Mouse (Mus musculus) heart, embryonic 12.5 days (tissue): Measurements from ENCODE around the gene Sv2a. TPM values are rescaled to one million over a fixed set of nuclear protein-coding genes. Genes with fewer than 3 reads are reported as not detected.
"Not testable (repeated sequence)": the region's sequence is repeated elsewhere in the genome, so short reads cannot be mapped to it uniquely, and the experiment has no call there.

Experiments
- ATAC-seq: fragments of 200-750 bp; cut with Nextera tagmentation; 2 replicates; pipeline ENCODE4 v1.8.0; 2017; ENCODE audit warnings: moderate TSS enrichment, moderate library complexity; ENCODE audit not compliant: insufficient number of reproducible peaks, low FRiP score
- H3K27ac ChIP-seq: fragments of 300-500 bp; sonication (generic); 2 replicates; pipeline ENCODE4 v1.5.1; 2016; ENCODE audit warnings: mild to moderate bottlenecking, moderate library complexity; ENCODE audit not compliant: poor library complexity, severe bottlenecking
- H3K27me3 ChIP-seq: fragments of 300-500 bp; sonication (generic); replicated peaks from 2 replicates; pipeline ENCODE4 v1.6.1; 2016; ENCODE audit warnings: mild to moderate bottlenecking, moderate library complexity
- H3K36me3 ChIP-seq: fragments of 300-500 bp; sonication (generic); 2 replicates; pipeline ENCODE4 v1.6.1; 2016; ENCODE audit warnings: mild to moderate bottlenecking, moderate library complexity
- H3K4me1 ChIP-seq: fragments of 300-500 bp; sonication (generic); replicated peaks from 2 replicates; pipeline ENCODE4 v1.6.1; 2016; ENCODE audit warnings: mild to moderate bottlenecking
- H3K4me2 ChIP-seq: fragments of 300-500 bp; sonication (generic); 2 replicates; pipeline ENCODE4 v1.6.1; 2016; ENCODE audit warnings: mild to moderate bottlenecking, moderate library complexity
- H3K4me3 ChIP-seq: fragments of 300-500 bp; sonication (generic); 2 replicates; pipeline ENCODE4 v1.5.1; 2016; ENCODE audit warnings: mild to moderate bottlenecking
- H3K9ac ChIP-seq: fragments of 300-500 bp; sonication (generic); 2 replicates; pipeline ENCODE4 v1.6.1; 2016; ENCODE audit warnings: mild to moderate bottlenecking, moderate library complexity
- H3K9me3 ChIP-seq: fragments of 300-500 bp; sonication (generic); replicated peaks from 2 replicates; pipeline ENCODE4 v1.6.1; 2016; ENCODE audit warnings: mild to moderate bottlenecking, moderate library complexity
- WGBS: fragments of 180-500 bp; shearing (Covaris S2); methylation state at CpG from one replicate; pipeline ENCODE4 v1.1.7; 2016; 5-methylcytosine and 5-hydroxymethylcytosine counted together
- polyA plus RNA-seq: library from polyadenylated mRNA; unstranded; fragments of >200 nt; fragmentation: Nextera tagmentation; extraction: Ambion mirVana; gene quantifications from 2 replicates; pipeline ENCODE4 v1.2.1, GENCODE M21; 2016

The Sv2a gene
- polyA plus RNA-seq, 1 experiment from 2014 or later: 21.7 TPM

GRCm38 (mm10) chr3:96197129-96197749, 16.3 kb downstream of the Sv2a start:
- H3K27me3 ChIP-seq: no peaks in the 10 kb centered on the region; the same call in 1 of the 2 replicates
- H3K4me1 ChIP-seq: peaks cover 17% of the 10 kb centered on the region; the same call in 1 of the 2 replicates
- H3K9me3 ChIP-seq: no peaks in the 10 kb centered on the region; the same call in 1 of the 2 replicates
- H3K27ac ChIP-seq: peak overlapping the region; percentile 89
- under 1% methylated on average over 50 of the region's 50 CpGs for WGBS
- H3K36me3 ChIP-seq: peaks cover 35% of the 10 kb centered on the region
- peak; percentile 91 for ATAC-seq
- peak overlapping the region; percentile 99 for H3K4me2 ChIP-seq
- peak overlapping the region; percentile 79 for H3K4me3 ChIP-seq
- H3K9ac ChIP-seq: peak overlapping the region; percentile 88

GRCm38 (mm10) chr3:96198181-96198580, 17.2 kb downstream of the Sv2a start:
- no peaks in the 10 kb centered on the region; the same call in 1 of the 2 replicates for H3K9me3 ChIP-seq
- H3K4me2 ChIP-seq: peak overlapping the region; percentile 99
- H3K27me3 ChIP-seq: no peaks in the 10 kb centered on the region; the same call in 1 of the 2 replicates
- WGBS: 4% methylated on average over 6 of the region's 6 CpGs
- ATAC-seq: 0 out of 2 replicates have a peak, but pooled peaks have one; percentile 30
- H3K4me1 ChIP-seq: peaks cover 17% of the 10 kb centered on the region; the same call in 1 of the 2 replicates
- peak overlapping the region; percentile 56 for H3K9ac ChIP-seq
- peak overlapping the region; percentile 79 for H3K4me3 ChIP-seq
- no peak overlapping the region; the same call in 1 of the 2 replicates for H3K27ac ChIP-seq
- H3K36me3 ChIP-seq: peaks cover 26% of the 10 kb centered on the region

- Histone ChIP-seq H3K36me3 (peaks cover 21% of the 10 kb centered on the region), H3K4me1 (peaks cover 17% of the 10 kb centered on the region; the same call in 1 of the 2 replicates), H3K4me2 (peak overlapping the region; percentile 99; the same call in 1 of the 2 replicates)
- not testable (repeated sequence) for H3K4me3 ChIP-seq, H3K9ac ChIP-seq, ATAC-seq, H3K9me3 ChIP-seq, H3K27ac ChIP-seq, H3K27me3 ChIP-seq
- 22% methylated on average over 8 of the region's 8 CpGs for WGBS
These were observed 17.8 kb downstream of the Sv2a start for GRCm38 (mm10) chr3:96198601-96199251.

GRCm38 (mm10) chr3:96199731-96200130, 18.8 kb downstream of the Sv2a start:
- Histone ChIP-seq H3K4me1 (peaks cover 17% of the 10 kb centered on the region; the same call in 1 of the 2 replicates), H3K4me2 (no peak overlapping the region), H3K27ac (no peak overlapping the region), H3K9me3 (no peaks in the 10 kb centered on the region; the same call in 1 of the 2 replicates), H3K4me3 (no peak overlapping the region), H3K9ac (no peak overlapping the region), H3K36me3 (peaks cover 11% of the 10 kb centered on the region), H3K27me3 (no peaks in the 10 kb centered on the region; the same call in 1 of the 2 replicates)
- ATAC-seq: no peak
- 37% methylated on average over 2 of the region's 2 CpGs for WGBS

- Histone ChIP-seq H3K4me1 (0 out of 2 replicates have a peak, but pooled peaks cover 4% of the 10 kb centered on the region), H3K9ac (no peak overlapping the region), H3K4me2 (no peak overlapping the region), H3K36me3 (no peaks in the 10 kb centered on the region), H3K27ac (no peak overlapping the region), H3K4me3 (no peak overlapping the region), H3K27me3 (0 out of 2 replicates have a peak, but pooled peaks cover 6% of the 10 kb centered on the region), H3K9me3 (no peaks in the 10 kb centered on the region)
- ATAC-seq: no peak
- 73% methylated on average over 3 of the region's 3 CpGs for WGBS
These were observed 26.9 kb downstream of the Sv2a start for GRCm38 (mm10) chr3:96207819-96208218.

- ATAC-seq: no peak
- H3K9me3 ChIP-seq: no peaks in the 10 kb centered on the region
- no peak overlapping the region for H3K9ac ChIP-seq
- no peak overlapping the region for H3K4me2 ChIP-seq
- no peak overlapping the region for H3K4me3 ChIP-seq
- 20% methylated on average over 15 of the region's 15 CpGs for WGBS
- no peaks in the 10 kb centered on the region for H3K36me3 ChIP-seq
- H3K27ac ChIP-seq: no peak overlapping the region
- 0 out of 2 replicates have a peak, but pooled peaks cover 6% of the 10 kb centered on the region for H3K27me3 ChIP-seq
- H3K4me1 ChIP-seq: 0 out of 2 replicates have a peak, but pooled peaks cover 4% of the 10 kb centered on the region
These were observed 28.3 kb downstream of the Sv2a start for GRCm38 (mm10) chr3:96209242-96209641.

GRCm38 (mm10) chr3:96219191-96219641, 38.3 kb downstream of the Sv2a start:
- H3K27me3 ChIP-seq: no peaks in the 10 kb centered on the region
- H3K4me2 ChIP-seq: peak overlapping the region; percentile 90
- under 1% methylated on average over 12 of the region's 12 CpGs for WGBS
- peak overlapping the region; percentile 100 for H3K27ac ChIP-seq
- peak overlapping the region; percentile 90 for H3K9ac ChIP-seq
- ATAC-seq: peak; percentile 26; the same call in 1 of the 2 replicates
- peaks cover 31% of the 10 kb centered on the region for H3K4me1 ChIP-seq
- peak overlapping the region; percentile 79 for H3K4me3 ChIP-seq
- H3K36me3 ChIP-seq: no peaks in the 10 kb centered on the region
- H3K9me3 ChIP-seq: no peaks in the 10 kb centered on the region

- peak within 1 kb of the TSS; percentile 90 for H3K4me2 ChIP-seq
- H3K27ac ChIP-seq: peak within 1 kb of the TSS; percentile 100
- no peaks in the 10 kb centered on the region for H3K27me3 ChIP-seq
- H3K4me3 ChIP-seq: peak within 1 kb of the TSS; percentile 79
- peaks cover 31% of the 10 kb centered on the region for H3K4me1 ChIP-seq
- under 1% methylated on average over 37 of the region's 37 CpGs for WGBS
- H3K36me3 ChIP-seq: no peaks in the 10 kb centered on the region
- H3K9ac ChIP-seq: peak within 1 kb of the TSS; percentile 90
- no peaks in the 10 kb centered on the region for H3K9me3 ChIP-seq
- peak; percentile 86 for ATAC-seq
These were observed 38.7 kb downstream of the Sv2a start, which contains the start of the genes Bola1 and Hist2h2ab for GRCm38 (mm10) chr3:96219661-96220130. TSS of gene Bola1 (minus strand) at chr3:96219709. TSS of gene Hist2h2ab (plus strand) at chr3:96219865.

- Histone ChIP-seq H3K4me1 (peaks cover 37% of the 10 kb centered on the region), H3K4me3 (peak overlapping the region; percentile 79), H3K4me2 (peak overlapping the region; percentile 90), H3K27ac (peak overlapping the region; percentile 100), H3K9ac (peak overlapping the region; percentile 90)
- not testable (repeated sequence) for H3K9me3 ChIP-seq, H3K27me3 ChIP-seq, H3K36me3 ChIP-seq
- under 1% methylated on average over 43 of the region's 47 CpGs for WGBS
- ATAC-seq: peak; percentile 4; the same call in 1 of the 2 replicates
These were observed 39.3 kb downstream of the Sv2a start for GRCm38 (mm10) chr3:96220131-96220764.

- Histone ChIP-seq H3K4me3 (peak within 1 kb of the TSS; percentile 79), H3K36me3 (no peaks in the 10 kb centered on the region), H3K27ac (peak within 1 kb of the TSS; percentile 100), H3K27me3 (no peaks in the 10 kb centered on the region), H3K9me3 (no peaks in the 10 kb centered on the region), H3K4me1 (peaks cover 39% of the 10 kb centered on the region), H3K4me2 (peak within 1 kb of the TSS; percentile 90), H3K9ac (peak within 1 kb of the TSS; percentile 90)
- ATAC-seq: peak; percentile 90
- under 1% methylated on average over 43 of the region's 43 CpGs for WGBS
These were observed 40.1 kb downstream of the Sv2a start, which contains the start of the genes Hist2h2ac and Hist2h2be for GRCm38 (mm10) chr3:96220765-96221639. TSS of gene Hist2h2ac (minus strand) at chr3:96220880. TSS of gene Hist2h2be (plus strand) at chr3:96221119.
